Mouse (Mus musculus) liver, embryonic 11.5 days (tissue): ENCODE data around the gene Itprid1. TPM values are rescaled to one million over a fixed set of nuclear protein-coding genes. Genes with fewer than 3 reads are reported as not detected.

Source experiments
- ATAC-seq: fragments of 200-750 bp; cut with Nextera tagmentation; replicated peaks from 2 replicates; pipeline ENCODE4 v1.8.0; 2017; ENCODE audit warnings: moderate number of reproducible peaks, mild to moderate bottlenecking, moderate TSS enrichment, moderate library complexity; ENCODE audit not compliant: low FRiP score
- DNase-seq: peaks from one replicate; pipeline ENCODE4 v3.0.0-alpha.2; 2017; ENCODE audit warnings: low spot score
- H3K27ac ChIP-seq: fragments of 300-500 bp; sonication (generic); 2 replicates; pipeline ENCODE4 v1.5.1; 2014; ENCODE audit warnings: mild to moderate bottlenecking, low read depth, low read length, control low read depth
- H3K27me3 ChIP-seq: fragments of 300-500 bp; sonication (generic); replicated peaks from 2 replicates; pipeline ENCODE4 v1.6.1; 2014; ENCODE audit warnings: low read length, mixed read lengths; ENCODE audit not compliant: control insufficient read depth, insufficient read depth
- H3K36me3 ChIP-seq: fragments of 300-500 bp; sonication (generic); 2 replicates; pipeline ENCODE4 v1.6.1; 2014; ENCODE audit warnings: mild to moderate bottlenecking, low read length, moderate library complexity, mixed read lengths; ENCODE audit not compliant: control insufficient read depth, insufficient read depth
- H3K4me1 ChIP-seq: fragments of 300-500 bp; sonication (generic); replicated peaks from 2 replicates; pipeline ENCODE4 v1.6.1; 2014; ENCODE audit warnings: low read length, mixed read lengths; ENCODE audit not compliant: control insufficient read depth, insufficient read depth
- H3K4me2 ChIP-seq: fragments of 300-500 bp; sonication (generic); 2 replicates; pipeline ENCODE4 v1.6.1; 2014; ENCODE audit warnings: mild to moderate bottlenecking, control low read depth, moderate library complexity
- H3K4me3 ChIP-seq: fragments of 300-500 bp; sonication (generic); 2 replicates; pipeline ENCODE4 v1.5.1; 2014; ENCODE audit warnings: low read depth, low read length, control low read depth
- H3K9ac ChIP-seq: fragments of 300-500 bp; sonication (generic); 2 replicates; pipeline ENCODE4 v1.6.1; 2014; ENCODE audit warnings: low read depth, low read length, control low read depth
- H3K9me3 ChIP-seq: fragments of 300-500 bp; sonication (generic); 2 replicates; pipeline ENCODE4 v1.6.1; 2016; ENCODE audit warnings: low read length, inconsistent platforms, mixed read lengths; ENCODE audit not compliant: control insufficient read depth
- WGBS: fragments of 180-500 bp; shearing (Covaris S2); extraction: QIAGEN DNeasy Blood & Tissue Kit; methylation state at CpG from one replicate; pipeline ENCODE4 v1.1.7; 2014; 5-methylcytosine and 5-hydroxymethylcytosine counted together
- polyA plus RNA-seq: library from polyadenylated mRNA; unstranded; fragments of >200 nt; fragmentation: Nextera tagmentation; extraction: Ambion mirVana; gene quantifications from 2 replicates; pipeline ENCODE4 v1.2.1, GENCODE M21; 2014

Gene Itprid1
- polyA plus RNA-seq, 1 experiment from 2014 or later: not detected

DNA sequence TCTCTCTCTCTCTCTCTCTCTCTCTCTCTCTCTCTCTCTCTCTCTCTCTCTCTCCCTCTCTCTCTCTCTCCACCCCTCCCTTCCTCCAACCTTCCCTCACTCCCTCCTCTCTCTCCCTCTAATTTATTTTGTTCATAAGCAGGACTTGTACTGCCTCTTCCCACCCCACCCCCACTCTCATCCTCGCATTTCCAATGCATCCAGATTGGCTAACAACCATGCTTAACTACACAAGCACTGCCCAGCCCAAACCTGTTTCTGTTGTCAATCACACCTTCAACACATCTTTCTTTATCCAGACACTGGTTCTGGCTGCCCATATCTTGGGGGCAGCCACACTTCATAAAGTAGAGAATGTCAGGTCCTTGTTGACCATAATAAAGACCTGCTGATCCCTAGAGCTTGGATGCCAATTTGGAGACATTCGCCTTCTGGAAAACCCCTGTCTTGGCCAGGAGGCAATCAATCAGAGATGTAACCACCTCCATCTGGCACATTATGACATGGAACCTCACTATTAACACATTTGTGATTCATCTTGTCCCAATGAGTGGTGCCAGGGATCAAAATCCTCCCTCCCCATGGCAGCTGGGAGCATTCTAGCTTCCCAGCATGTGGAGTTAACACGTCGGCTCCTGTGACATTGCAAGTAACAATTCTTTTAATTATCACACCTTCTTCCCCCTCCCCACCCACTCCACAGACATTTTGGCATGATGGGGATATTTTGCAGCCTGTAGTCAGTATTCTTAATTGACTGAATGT is 84.4 kb downstream of the Itprid1 start:
- no peak for ATAC-seq
- H3K9me3 ChIP-seq: no peaks in the 10 kb centered on the region

GRCm38 (mm10) chr6:55944709-55945108 is 108.0 kb downstream of the Itprid1 start:
- Histone ChIP-seq H3K27ac (no peak overlapping the region), H3K4me1 (no peaks in the 10 kb centered on the region), H3K4me2 (no peak overlapping the region), H3K36me3 (no peaks in the 10 kb centered on the region), H3K9ac (no peak overlapping the region), H3K9me3 (no peaks in the 10 kb centered on the region), H3K27me3 (no peaks in the 10 kb centered on the region), H3K4me3 (no peak overlapping the region)
- 72% methylated on average over 1 of the region's 1 CpGs for WGBS
- DNase-seq (no peak), ATAC-seq (no peak)

More for the DNA sequence above, 84.4 kb downstream of the Itprid1 start:
- H3K4me3 ChIP-seq: no peak overlapping the region
- H3K4me1 ChIP-seq: no peaks in the 10 kb centered on the region
- H3K27ac ChIP-seq: no peak overlapping the region
- DNase-seq: no peak
- H3K36me3 ChIP-seq: no peaks in the 10 kb centered on the region
- no peaks in the 10 kb centered on the region for H3K27me3 ChIP-seq
- H3K4me2 ChIP-seq: no peak overlapping the region
- 66% methylated on average over 4 of the region's 4 CpGs for WGBS
- H3K9ac ChIP-seq: no peak overlapping the region

- no peaks in the 10 kb centered on the region for H3K27me3 ChIP-seq
- H3K4me3 ChIP-seq: no peak overlapping the region
- DNase-seq (no peak), ATAC-seq (peak; percentile 54; the same call in 1 of the 2 replicates)
- no peak overlapping the region for H3K27ac ChIP-seq
- no peaks in the 10 kb centered on the region for H3K9me3 ChIP-seq
- whole genome bisulfite sequencing: 69% methylated on average over 8 of the region's 8 CpGs
- H3K4me1 ChIP-seq: no peaks in the 10 kb centered on the region
- no peaks in the 10 kb centered on the region for H3K36me3 ChIP-seq
- no peak overlapping the region for H3K9ac ChIP-seq
- no peak overlapping the region for H3K4me2 ChIP-seq
Observed at GRCm38 (mm10) chr6:55950345-55951110, 113.8 kb downstream of the Itprid1 start.

DNA sequence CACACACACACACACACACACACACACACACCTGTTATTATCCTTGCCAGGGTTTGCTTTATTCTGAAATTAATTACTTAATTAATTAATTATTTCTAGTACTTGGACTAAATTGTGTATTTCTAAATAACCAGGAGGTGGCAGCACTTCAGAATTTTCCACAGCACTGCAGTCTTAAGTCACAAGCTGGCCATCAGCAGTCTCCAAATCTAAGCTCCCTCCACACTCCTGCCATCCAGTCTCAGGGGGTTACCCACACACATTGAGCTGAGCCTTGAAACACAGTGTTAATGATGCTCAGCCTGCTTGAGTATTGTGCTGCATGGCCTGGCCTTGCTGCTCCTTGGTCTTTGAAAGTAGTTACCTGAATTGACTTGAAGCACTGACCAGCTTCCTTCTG is 136.3 kb downstream of the Itprid1 start:
- Histone ChIP-seq H3K27ac (no peak overlapping the region), H3K9ac (no peak overlapping the region), H3K36me3 (no peaks in the 10 kb centered on the region), H3K9me3 (no peaks in the 10 kb centered on the region), H3K4me1 (no peaks in the 10 kb centered on the region), H3K4me3 (no peak overlapping the region), H3K4me2 (no peak overlapping the region), H3K27me3 (no peaks in the 10 kb centered on the region)
- DNase-seq (no peak), ATAC-seq (no peak)

GRCm38 (mm10) chr6:55979766-55980165 is 143.1 kb downstream of the Itprid1 start:
- H3K9me3 ChIP-seq: no peaks in the 10 kb centered on the region
- WGBS: 70% methylated on average over 2 of the region's 2 CpGs
- H3K27ac ChIP-seq: no peak overlapping the region
- H3K27me3 ChIP-seq: no peaks in the 10 kb centered on the region
- DNase-seq: no peak
- H3K9ac ChIP-seq: no peak overlapping the region
- H3K4me2 ChIP-seq: no peak overlapping the region
- ATAC-seq: no peak
- no peak overlapping the region for H3K4me3 ChIP-seq
- H3K36me3 ChIP-seq: no peaks in the 10 kb centered on the region
- no peaks in the 10 kb centered on the region for H3K4me1 ChIP-seq

DNA sequence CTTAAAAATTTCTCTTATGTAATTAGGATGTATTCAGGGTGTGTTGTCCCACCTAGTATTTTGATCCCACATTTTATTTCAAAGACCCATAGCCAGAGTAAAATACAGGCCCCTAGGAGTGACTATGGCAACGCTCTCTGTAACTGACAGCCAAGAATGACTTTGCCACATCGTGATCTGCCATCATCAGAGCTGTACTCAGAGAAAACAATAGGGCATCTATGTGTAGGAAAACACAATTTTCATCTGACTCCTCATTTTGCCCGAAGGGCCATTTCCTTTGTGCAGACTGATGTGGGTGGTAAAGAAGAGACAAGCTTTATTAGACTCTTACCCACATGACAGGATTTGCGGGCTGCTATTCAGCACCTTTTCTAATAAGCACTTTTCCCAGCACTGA is 172.0 kb downstream of the Itprid1 start:
- no peaks in the 10 kb centered on the region for H3K27me3 ChIP-seq
- H3K9ac ChIP-seq: no peak overlapping the region
- WGBS: 79% methylated on average over 4 of the region's 4 CpGs
- no peak overlapping the region for H3K4me3 ChIP-seq
- H3K4me1 ChIP-seq: no peaks in the 10 kb centered on the region
- H3K36me3 ChIP-seq: no peaks in the 10 kb centered on the region
- DNase-seq: no peak
- no peak overlapping the region for H3K4me2 ChIP-seq
- no peaks in the 10 kb centered on the region for H3K9me3 ChIP-seq
- no peak for ATAC-seq
- H3K27ac ChIP-seq: no peak overlapping the region

DNA sequence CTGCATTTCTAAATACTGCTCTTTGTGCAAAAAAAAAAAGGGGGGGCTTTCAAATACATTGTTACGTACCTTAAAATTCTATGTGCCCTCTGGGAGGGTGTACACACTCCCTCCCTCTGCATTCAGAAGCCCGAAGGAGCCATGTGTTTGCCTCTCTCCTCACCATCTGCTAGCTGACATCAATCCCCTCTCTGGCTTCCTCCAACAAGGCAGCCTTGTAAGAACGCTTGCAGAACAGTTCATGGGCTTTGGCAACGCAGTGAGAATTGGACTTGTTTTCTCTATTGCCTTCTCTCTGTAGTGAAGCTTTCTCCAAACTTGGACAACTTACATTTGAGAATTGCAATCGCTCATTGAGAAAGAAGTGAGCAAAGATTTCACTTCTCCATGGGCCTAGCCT is 175.7 kb downstream of the Itprid1 start:
- H3K4me1 ChIP-seq: no peaks in the 10 kb centered on the region
- no peak overlapping the region for H3K4me2 ChIP-seq
- ATAC-seq (no peak), DNase-seq (no peak)
- no peaks in the 10 kb centered on the region for H3K9me3 ChIP-seq
- H3K27me3 ChIP-seq: no peaks in the 10 kb centered on the region
- 75% methylated on average over 5 of the region's 5 CpGs for WGBS
- no peak overlapping the region for H3K4me3 ChIP-seq
- no peak overlapping the region for H3K9ac ChIP-seq
- no peak overlapping the region for H3K27ac ChIP-seq
- no peaks in the 10 kb centered on the region for H3K36me3 ChIP-seq

DNA sequence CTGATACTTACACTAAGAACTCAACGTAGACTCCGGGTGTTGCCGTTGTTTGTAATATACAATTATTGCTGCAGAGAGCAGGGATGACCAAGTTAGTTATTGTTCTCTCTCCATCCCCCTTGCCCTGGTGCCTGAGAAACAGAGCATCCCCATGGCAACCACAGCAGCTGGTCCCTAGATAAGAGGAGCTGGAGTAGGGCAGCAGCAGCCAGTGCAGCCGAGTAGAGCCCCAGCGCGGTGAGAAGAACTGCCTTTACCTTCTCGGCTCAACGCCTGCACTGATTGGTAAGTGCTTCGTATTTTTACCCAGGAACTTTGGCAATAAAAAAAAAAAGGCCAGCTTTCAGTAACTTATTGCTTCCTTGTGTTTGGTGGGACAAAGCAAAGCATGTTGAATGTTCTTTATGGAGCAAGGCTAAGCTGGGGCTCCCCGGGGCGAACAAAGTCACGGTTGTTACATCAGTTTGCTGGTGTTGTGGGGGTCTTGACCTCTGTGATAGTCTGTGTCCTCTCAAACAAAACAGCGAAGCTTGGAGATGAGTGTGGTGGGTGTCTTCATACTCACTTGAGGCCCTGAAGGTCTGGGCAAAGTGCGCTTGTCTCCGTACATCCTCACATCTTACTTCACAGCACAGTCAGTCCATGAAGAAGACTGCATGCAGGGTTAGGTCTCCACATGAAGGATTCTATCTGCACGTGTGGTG is 180.7 kb downstream of the Itprid1 start, which contains the start of gene Ppp1r17:
Ppp1r17 (plus strand) TSS at position 207 of the 704 bp plus-strand sequence.
- H3K4me3 ChIP-seq: no peak within 1 kb of the TSS
- 67% methylated on average over 16 of the region's 16 CpGs for WGBS
- no peaks in the 10 kb centered on the region for H3K9me3 ChIP-seq
- H3K4me2 ChIP-seq: no peak within 1 kb of the TSS
- no peaks in the 10 kb centered on the region for H3K36me3 ChIP-seq
- DNase-seq: no peak
- H3K9ac ChIP-seq: no peak within 1 kb of the TSS
- ATAC-seq: no peak
- H3K27ac ChIP-seq: no peak within 1 kb of the TSS
- H3K4me1 ChIP-seq: no peaks in the 10 kb centered on the region
- H3K27me3 ChIP-seq: no peaks in the 10 kb centered on the region
